Mouse (Mus musculus): ENCODE data around the gene Kcp. TPM values are rescaled to one million over a fixed set of nuclear protein-coding genes. Genes with fewer than 3 reads are reported as not detected.
A peak's percentile ranks its signal among the peaks of the same experiment; 100 is the strongest.

Kcp gene
- polyA plus RNA-seq, 1 experiment from 2014 or later = 20.8 TPM

- Histone ChIP-seq H3K4me3 (no peak overlapping the region), H3K4me1 (replicated peaks) (no peaks in the 10 kb centered on the region), H3K9me3 (no peaks in the 10 kb centered on the region), H3K4me2 (no peak overlapping the region), H3K27me3 (no peaks in the 10 kb centered on the region), H3K36me3 (no peaks in the 10 kb centered on the region), H3K9ac (no peak overlapping the region), H3K27ac (replicated peaks) (no peak overlapping the region)
- 96% methylated on average over 7 of the region's 7 CpGs for WGBS
- ATAC-seq (ENCODE audit: low FRiP score, low read depth) = no peak
These were observed 62.4 kb downstream of the Kcp start for GRCm38 (mm10) chr6:29445354-29445753.

- H3K9me3 ChIP-seq = no peaks in the 10 kb centered on the region
- 73% methylated on average over 11 of the region's 11 CpGs for WGBS
- no peaks in the 10 kb centered on the region for H3K4me1 ChIP-seq (replicated peaks)
- no peaks in the 10 kb centered on the region for H3K36me3 ChIP-seq
- H3K4me3 ChIP-seq = no peak overlapping the region
- H3K4me2 ChIP-seq = no peak overlapping the region
- no peaks in the 10 kb centered on the region for H3K27me3 ChIP-seq
- ATAC-seq (ENCODE audit: low FRiP score, low read depth) = no peak
- no peak overlapping the region for H3K27ac ChIP-seq (replicated peaks)
- no peak overlapping the region for H3K9ac ChIP-seq
These were observed 63.0 kb downstream of the Kcp start for GRCm38 (mm10) chr6:29444773-29445172.

GRCm38 (mm10) chr6:29439789-29440188 is 68.0 kb downstream of the Kcp start:
- Histone ChIP-seq H3K9me3 (no peaks in the 10 kb centered on the region), H3K4me3 (no peak overlapping the region), H3K27ac (replicated peaks) (no peak overlapping the region), H3K9ac (no peak overlapping the region), H3K4me2 (no peak overlapping the region), H3K4me1 (replicated peaks) (peaks cover 19% of the 10 kb centered on the region), H3K27me3 (peaks cover 6% of the 10 kb centered on the region; the same call in 1 of the 2 replicates), H3K36me3 (no peaks in the 10 kb centered on the region)
- WGBS = 86% methylated on average over 6 of the region's 6 CpGs
- no peak for ATAC-seq (ENCODE audit: low FRiP score, low read depth)

- Histone ChIP-seq H3K4me1 (replicated peaks) (peaks cover 24% of the 10 kb centered on the region), H3K27me3 (peaks cover 11% of the 10 kb centered on the region), H3K9me3 (no peaks in the 10 kb centered on the region), H3K27ac (replicated peaks) (no peak overlapping the region), H3K9ac (no peak overlapping the region), H3K36me3 (no peaks in the 10 kb centered on the region), H3K4me2 (no peak overlapping the region), H3K4me3 (no peak overlapping the region)
- ATAC-seq (ENCODE audit: low FRiP score, low read depth) = no peak
- WGBS = 71% methylated on average over 4 of the region's 4 CpGs
These were observed 68.5 kb downstream of the Kcp start for GRCm38 (mm10) chr6:29439251-29439650.

GRCm38 (mm10) chr6:29436461-29436934 is 71.3 kb downstream of the Kcp start:
- peak overlapping the region; percentile 81 for H3K4me2 ChIP-seq
- H3K27ac ChIP-seq (replicated peaks) = peak overlapping the region; percentile 79
- peak; percentile 55 for ATAC-seq (ENCODE audit: low FRiP score, low read depth)
- peaks cover 34% of the 10 kb centered on the region for H3K27me3 ChIP-seq
- WGBS = 5% methylated on average over 11 of the region's 11 CpGs
- H3K4me1 ChIP-seq (replicated peaks) = peaks cover 45% of the 10 kb centered on the region
- no peaks in the 10 kb centered on the region for H3K36me3 ChIP-seq
- H3K9me3 ChIP-seq = no peaks in the 10 kb centered on the region
- no peak overlapping the region for H3K9ac ChIP-seq
- H3K4me3 ChIP-seq = no peak overlapping the region

GRCm38 (mm10) chr6:29435940-29436451 is 71.8 kb downstream of the Kcp start:
- Histone ChIP-seq H3K4me2 (peak overlapping the region; percentile 81), H3K4me3 (peak overlapping the region; percentile 44; the same call in 1 of the 2 replicates), H3K4me1 (replicated peaks) (peaks cover 49% of the 10 kb centered on the region), H3K36me3 (no peaks in the 10 kb centered on the region), H3K27ac (replicated peaks) (peak overlapping the region; percentile 79), H3K27me3 (peaks cover 37% of the 10 kb centered on the region), H3K9ac (no peak overlapping the region), H3K9me3 (no peaks in the 10 kb centered on the region)
- ATAC-seq (ENCODE audit: low FRiP score, low read depth) = peak; percentile 55
- 3% methylated on average over 6 of the region's 6 CpGs for WGBS

- H3K9me3 ChIP-seq = no peaks in the 10 kb centered on the region
- WGBS = 4% methylated on average over 13 of the region's 13 CpGs
- H3K27me3 ChIP-seq = peaks cover 37% of the 10 kb centered on the region
- H3K4me2 ChIP-seq = peak overlapping the region; percentile 81
- no peak overlapping the region for H3K9ac ChIP-seq
- peak overlapping the region; percentile 44 for H3K4me3 ChIP-seq
- ATAC-seq (ENCODE audit: low FRiP score, low read depth) = peak; percentile 46
- H3K36me3 ChIP-seq = no peaks in the 10 kb centered on the region
- H3K4me1 ChIP-seq (replicated peaks) = peaks cover 49% of the 10 kb centered on the region
- peak overlapping the region; percentile 79 for H3K27ac ChIP-seq (replicated peaks)
These were observed 72.7 kb downstream of the Kcp start for GRCm38 (mm10) chr6:29434911-29435691.

GRCm38 (mm10) chr6:29433804-29434795 is 73.7 kb downstream of the Kcp start:
- Histone ChIP-seq H3K4me3 (peak overlapping the region; percentile 44), H3K9me3 (no peaks in the 10 kb centered on the region), H3K4me2 (peak overlapping the region; percentile 81), H3K36me3 (no peaks in the 10 kb centered on the region), H3K4me1 (replicated peaks) (peaks cover 49% of the 10 kb centered on the region), H3K27me3 (peaks cover 37% of the 10 kb centered on the region), H3K27ac (replicated peaks) (peak overlapping the region; percentile 79), H3K9ac (peak overlapping the region; percentile 49; the same call in 1 of the 2 replicates)
- WGBS = 6% methylated on average over 27 of the region's 27 CpGs
- no peak; the same call in 1 of the 2 replicates for ATAC-seq (ENCODE audit: low FRiP score, low read depth)

- under 1% methylated on average over 65 of the region's 77 CpGs for WGBS
- Histone ChIP-seq H3K27ac (replicated peaks) (peak within 1 kb of the TSS; percentile 79; the same call in 1 of the 2 replicates), H3K36me3 (no peaks in the 10 kb centered on the region), H3K9me3 (no peaks in the 10 kb centered on the region), H3K4me3 (peak within 1 kb of the TSS; percentile 44), H3K27me3 (peaks cover 37% of the 10 kb centered on the region), H3K4me1 (replicated peaks) (peaks cover 49% of the 10 kb centered on the region), H3K4me2 (peak within 1 kb of the TSS; percentile 81), H3K9ac (peak within 1 kb of the TSS; percentile 49)
- no peak for ATAC-seq (ENCODE audit: low FRiP score, low read depth)
These were observed 74.5 kb downstream of the Kcp start, which contains the start of gene Flnc for GRCm38 (mm10) chr6:29433038-29433803. Flnc (plus strand) TSS chr6:29433256.

GRCm38 (mm10) chr6:29432676-29433037 is 75.1 kb downstream of the Kcp start:
- peak overlapping the region; percentile 44 for H3K4me3 ChIP-seq
- H3K36me3 ChIP-seq = no peaks in the 10 kb centered on the region
- H3K9me3 ChIP-seq = no peaks in the 10 kb centered on the region
- H3K27ac ChIP-seq (replicated peaks) = no peak overlapping the region
- peak overlapping the region; percentile 81 for H3K4me2 ChIP-seq
- no peak overlapping the region for H3K9ac ChIP-seq
- peaks cover 37% of the 10 kb centered on the region for H3K27me3 ChIP-seq
- H3K4me1 ChIP-seq (replicated peaks) = peaks cover 49% of the 10 kb centered on the region
- no peak for ATAC-seq (ENCODE audit: low FRiP score, low read depth)

GRCm38 (mm10) chr6:29432156-29432555 is 75.6 kb downstream of the Kcp start:
- Histone ChIP-seq H3K9ac (no peak overlapping the region), H3K4me2 (no peak overlapping the region), H3K36me3 (no peaks in the 10 kb centered on the region), H3K27me3 (peaks cover 37% of the 10 kb centered on the region), H3K9me3 (no peaks in the 10 kb centered on the region), H3K27ac (replicated peaks) (no peak overlapping the region), H3K4me1 (replicated peaks) (peaks cover 49% of the 10 kb centered on the region), H3K4me3 (no peak overlapping the region)
- ATAC-seq (ENCODE audit: low FRiP score, low read depth) = no peak
- WGBS = 30% methylated on average over 3 of the region's 3 CpGs
